Mouse (Mus musculus): Measurements from ENCODE around the gene Hira.
"Not testable (repeated sequence)": the region's sequence is repeated elsewhere in the genome, so short reads cannot be mapped to it uniquely, and the experiment has no call there.

Gene Hira

DNA sequence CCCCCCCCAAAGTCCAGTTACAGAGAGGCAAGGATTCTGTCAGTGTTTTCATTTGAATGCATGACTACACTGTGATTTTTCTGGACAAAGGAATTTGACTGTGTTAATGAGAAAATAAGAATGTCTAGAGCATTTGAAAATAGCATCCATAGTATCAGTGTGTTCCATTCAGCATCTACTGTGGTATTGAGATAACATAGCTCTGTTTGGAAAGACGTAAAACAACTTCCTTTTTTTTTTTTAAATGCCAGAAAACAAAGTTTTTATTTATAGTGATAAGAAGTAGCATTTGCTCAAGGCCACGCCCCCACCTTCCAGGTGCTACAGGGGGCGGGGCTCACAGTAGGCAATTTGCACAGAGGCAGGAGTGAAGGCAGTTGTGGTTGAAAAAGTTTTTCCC, 18.4 kb downstream of the Hira start:
- in situ Hi-C loops (cut with MboI; ENCODE audit: low pct_unique_long_range_greater_than_20kb in 1 of 2, low sequenced_read_pairs in 2 of 2, unreplicated experiment in 1 of 2), result no loop called here

DNA sequence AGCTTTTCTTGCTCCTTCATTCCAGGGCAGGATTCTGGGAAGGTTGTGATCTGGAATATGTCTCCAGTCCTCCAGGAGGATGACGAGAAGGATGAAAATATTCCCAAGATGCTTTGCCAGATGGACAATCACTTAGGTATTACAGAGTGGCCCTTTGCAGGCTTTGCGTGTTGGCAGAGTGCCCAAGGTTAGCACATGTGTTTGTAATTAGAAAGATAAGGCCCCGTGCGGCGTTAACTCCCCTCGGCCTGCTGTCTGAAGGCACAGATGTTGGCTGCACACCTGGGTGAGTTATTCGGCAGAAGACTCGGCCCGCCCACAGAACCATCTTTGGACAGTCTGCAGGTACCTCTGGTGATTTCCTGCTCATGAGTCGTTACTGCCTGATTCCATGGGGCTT, 19.6 kb downstream of the Hira start:
- in situ Hi-C loops (cut with MboI; ENCODE audit: low pct_unique_long_range_greater_than_20kb in 1 of 2, low sequenced_read_pairs in 2 of 2, unreplicated experiment in 1 of 2), result no loop called here

DNA sequence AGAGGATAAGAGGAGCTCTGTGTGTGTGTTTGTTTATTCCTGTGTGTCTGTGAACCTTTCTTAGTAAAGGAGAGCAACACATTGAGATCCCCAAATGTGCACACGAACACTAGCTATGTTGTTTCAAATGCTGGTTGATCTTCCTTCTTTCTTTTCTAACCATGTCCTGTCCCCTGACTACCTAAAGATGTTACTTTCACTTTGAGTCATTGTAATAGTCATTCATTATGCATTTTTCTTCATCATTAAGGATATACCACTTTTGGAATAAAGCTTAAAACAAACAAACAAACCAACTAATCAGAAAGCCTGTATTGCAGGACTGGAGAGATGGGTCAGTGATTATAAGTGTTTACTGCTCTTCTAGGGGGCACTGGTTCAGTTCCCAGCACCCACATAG, 28.8 kb downstream of the Hira start:
- in situ Hi-C loops (cut with MboI; ENCODE audit: low pct_unique_long_range_greater_than_20kb in 1 of 2, low sequenced_read_pairs in 2 of 2, unreplicated experiment in 1 of 2), result no loop called here

DNA sequence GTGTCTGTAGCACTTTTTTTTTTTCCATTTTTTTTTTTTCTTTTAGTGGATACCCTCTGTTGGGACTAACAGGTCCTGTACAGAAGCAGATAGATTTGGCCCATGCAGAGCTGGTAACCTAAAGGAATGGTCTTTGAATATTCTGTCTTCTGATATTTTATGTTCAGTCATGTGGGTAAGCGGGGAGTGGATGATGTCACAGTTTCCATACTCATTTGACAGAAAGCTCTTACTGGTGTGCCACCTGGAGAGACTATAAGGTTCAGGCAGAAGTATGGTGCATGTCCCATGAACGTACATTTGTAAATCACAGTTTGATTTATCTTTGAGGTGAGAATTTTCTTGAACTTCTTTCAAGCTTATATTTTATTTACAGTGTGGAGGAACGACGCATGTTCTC, 39.2 kb downstream of the Hira start:
- in situ Hi-C loops (cut with MboI; ENCODE audit: low pct_unique_long_range_greater_than_20kb in 1 of 2, low sequenced_read_pairs in 2 of 2, unreplicated experiment in 1 of 2), result no loop called here

DNA sequence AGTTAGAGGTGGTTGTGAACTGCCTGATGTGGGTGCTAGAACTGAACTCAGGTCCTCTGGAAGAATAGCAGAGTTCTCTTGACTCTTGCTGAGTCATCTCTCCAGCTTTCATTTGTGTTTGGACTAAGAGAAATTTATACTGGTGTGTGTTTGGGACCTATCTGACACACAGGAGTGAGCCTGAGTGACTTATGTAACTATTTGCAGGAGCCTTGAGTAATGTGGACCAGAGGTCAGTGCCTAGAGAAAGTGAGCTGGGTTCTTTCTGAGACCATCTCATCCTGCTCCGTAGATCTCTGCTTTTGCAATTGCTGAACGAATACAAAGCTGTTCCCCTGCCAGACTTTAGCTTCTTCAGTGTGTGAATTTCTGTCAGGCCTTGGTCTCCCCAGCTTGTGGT, 44.9 kb downstream of the Hira start:
- in situ Hi-C loops (cut with MboI; ENCODE audit: low pct_unique_long_range_greater_than_20kb in 1 of 2, low sequenced_read_pairs in 2 of 2, unreplicated experiment in 1 of 2), result no loop called here

DNA sequence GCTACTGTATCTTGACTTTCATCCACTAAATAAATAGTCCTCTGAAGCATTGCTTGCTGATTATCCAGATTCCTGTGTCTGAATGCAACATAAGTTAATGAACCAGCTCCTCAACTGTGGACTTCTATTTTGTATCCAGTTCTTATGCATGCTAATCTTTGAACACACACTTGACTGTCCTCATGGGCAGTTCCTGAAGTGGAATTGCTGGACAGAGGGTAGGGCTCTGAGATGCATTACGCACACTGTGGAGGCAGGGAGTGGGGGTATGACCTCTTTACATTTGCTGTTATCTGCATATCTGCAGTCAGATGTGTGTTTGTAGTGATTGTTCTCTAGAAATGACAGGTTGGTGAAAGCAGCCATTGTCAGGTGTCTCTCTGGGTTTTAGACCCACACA, 51.1 kb downstream of the Hira start:
- in situ Hi-C loops (cut with MboI; ENCODE audit: low pct_unique_long_range_greater_than_20kb in 1 of 2, low sequenced_read_pairs in 2 of 2, unreplicated experiment in 1 of 2), result no loop called here

DNA sequence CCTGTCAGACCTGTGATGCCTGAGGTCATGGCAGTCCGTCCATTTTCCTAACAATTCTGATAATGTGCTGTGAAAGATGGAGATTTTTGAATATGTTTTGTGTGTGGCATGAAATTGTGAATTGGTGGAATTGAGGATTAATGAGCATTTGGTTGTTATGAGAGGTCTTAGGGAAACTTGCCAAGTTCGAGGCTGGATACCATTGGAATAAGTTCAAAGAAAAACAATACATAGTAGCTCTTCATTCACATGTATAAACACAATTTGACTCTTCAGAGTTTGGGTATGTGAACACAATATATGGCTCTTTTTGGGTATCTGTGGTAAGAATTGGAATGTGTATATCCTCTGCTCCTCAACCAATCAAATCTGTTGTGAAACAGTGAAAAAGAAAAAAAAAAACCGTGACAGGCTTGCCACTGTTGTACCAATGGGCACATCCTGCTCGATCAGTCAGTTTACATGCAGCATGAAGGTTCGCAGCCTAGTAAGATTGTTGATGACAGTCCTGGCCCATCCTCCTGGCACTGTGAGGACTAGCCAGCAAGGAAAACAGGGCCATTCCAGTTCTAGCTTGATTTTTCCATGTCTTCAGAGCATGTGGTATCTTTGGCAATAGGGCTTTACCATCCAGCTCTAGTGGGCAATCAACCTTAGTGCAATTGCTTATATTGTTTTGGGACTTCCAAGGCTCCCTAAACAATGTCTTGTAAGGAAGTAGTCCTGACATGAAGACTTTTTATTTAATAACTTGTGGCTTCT, 61.7 kb downstream of the Hira start:
- in situ Hi-C loops (cut with MboI; ENCODE audit: low pct_unique_long_range_greater_than_20kb in 1 of 2, low sequenced_read_pairs in 2 of 2, unreplicated experiment in 1 of 2), result no loop called here

DNA sequence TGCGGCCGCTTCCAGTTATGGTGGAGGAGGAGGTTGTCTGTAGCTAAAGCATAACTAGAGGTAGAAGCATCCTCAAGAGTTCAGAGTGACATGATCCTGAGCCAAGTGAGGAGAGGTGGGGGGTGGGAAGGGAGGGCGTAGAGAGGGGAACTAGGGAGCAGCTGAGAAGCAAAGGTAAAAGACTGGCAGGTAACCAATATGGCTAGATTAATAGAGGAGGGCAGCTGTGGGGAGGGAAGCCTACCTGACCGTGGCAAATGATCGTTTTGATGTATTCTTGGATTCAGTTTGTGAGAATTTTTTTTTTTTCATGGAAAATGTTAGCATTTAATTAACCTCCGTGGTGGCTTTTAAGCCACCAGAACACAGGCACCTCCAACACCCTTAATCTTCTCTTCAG, 67.1 kb downstream of the Hira start:
- in situ Hi-C loops (cut with MboI; ENCODE audit: low pct_unique_long_range_greater_than_20kb in 1 of 2, low sequenced_read_pairs in 2 of 2, unreplicated experiment in 1 of 2), result no loop called here

DNA sequence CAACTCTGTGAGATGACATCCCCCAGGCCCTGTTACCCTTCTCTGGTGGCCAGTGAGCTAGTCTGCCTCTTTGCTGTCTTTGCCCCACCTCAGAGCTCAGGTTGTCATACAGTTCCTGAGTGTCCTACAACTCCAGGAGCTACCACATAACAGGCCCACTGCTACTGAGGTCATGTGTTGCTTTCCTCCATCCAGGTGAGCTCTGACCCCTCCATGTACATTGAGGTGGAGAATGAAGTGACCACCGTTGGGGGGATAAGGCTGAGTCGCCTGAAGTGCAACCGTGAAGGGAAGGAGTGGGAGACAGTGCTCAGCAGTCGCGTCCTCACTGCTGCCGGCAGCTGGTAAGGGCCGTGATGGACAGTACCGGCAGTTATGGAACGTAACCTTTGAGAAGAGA, 72.1 kb downstream of the Hira start:
- in situ Hi-C loops (cut with MboI; ENCODE audit: low pct_unique_long_range_greater_than_20kb in 1 of 2, low sequenced_read_pairs in 2 of 2, unreplicated experiment in 1 of 2), result no loop called here

DNA sequence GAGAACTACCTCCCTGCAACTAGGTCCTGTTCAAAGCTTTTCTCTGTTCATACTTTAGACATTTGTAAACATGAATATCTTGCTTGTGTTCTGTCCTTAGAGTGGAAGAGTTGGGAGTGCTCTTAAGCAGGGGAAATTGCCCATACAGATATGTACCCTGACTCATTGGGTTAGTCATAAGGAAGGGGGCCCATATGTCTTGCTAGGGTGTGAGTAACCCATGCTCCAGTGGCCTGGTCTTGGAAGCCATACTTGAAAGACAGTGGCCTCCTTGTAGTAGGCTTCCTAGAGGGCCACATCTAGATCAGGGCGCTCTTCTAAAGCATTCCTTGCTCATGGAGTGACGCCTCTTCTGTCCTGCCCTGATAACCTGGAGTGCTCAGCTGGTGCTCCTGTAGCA, 73.5 kb downstream of the Hira start:
- in situ Hi-C loops (cut with MboI; ENCODE audit: low pct_unique_long_range_greater_than_20kb in 1 of 2, low sequenced_read_pairs in 2 of 2, unreplicated experiment in 1 of 2), result no loop called here

DNA sequence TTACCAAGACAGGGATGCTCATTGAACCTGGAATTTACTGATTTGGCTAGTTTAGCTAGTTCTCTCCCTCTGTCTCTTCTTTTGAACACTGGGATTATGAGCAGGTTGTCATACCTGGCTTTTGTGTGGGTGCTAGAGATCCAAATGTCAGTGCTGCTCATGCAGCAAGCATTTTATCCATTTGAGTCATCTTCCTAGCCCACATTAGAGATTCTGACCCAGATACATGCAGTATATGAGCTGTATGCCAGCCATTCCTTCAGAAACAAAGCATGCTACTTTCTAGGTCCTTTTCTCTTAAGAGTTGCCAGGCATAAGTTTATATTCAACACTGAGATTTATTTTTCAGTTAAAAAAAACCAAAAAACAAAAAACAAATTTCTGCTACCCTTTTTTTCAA, 76.0 kb downstream of the Hira start:
- in situ Hi-C loops (cut with MboI; ENCODE audit: low pct_unique_long_range_greater_than_20kb in 1 of 2, low sequenced_read_pairs in 2 of 2, unreplicated experiment in 1 of 2), result no loop called here

DNA sequence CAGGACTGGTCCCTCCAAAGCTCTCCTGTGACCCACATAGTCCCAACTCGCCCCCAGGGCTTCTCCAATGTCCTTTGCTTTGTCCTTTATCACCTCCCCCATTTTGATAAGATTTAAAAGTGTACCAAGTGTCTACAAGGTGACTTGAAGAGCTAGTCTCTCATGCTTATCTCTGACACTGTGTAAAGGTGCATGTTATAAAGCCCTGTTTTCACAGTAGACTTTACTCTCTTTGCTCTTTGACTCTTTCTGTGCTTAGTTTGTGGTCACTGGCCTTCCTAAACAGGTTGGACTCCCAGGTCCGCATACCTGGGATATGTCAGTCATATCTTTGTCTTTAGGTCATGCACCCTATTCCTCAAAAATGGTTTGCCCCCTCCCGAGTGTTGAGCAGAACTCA, 78.2 kb downstream of the Hira start:
- in situ Hi-C loops (cut with MboI; ENCODE audit: low pct_unique_long_range_greater_than_20kb in 1 of 2, low sequenced_read_pairs in 2 of 2, unreplicated experiment in 1 of 2), result no loop called here

DNA sequence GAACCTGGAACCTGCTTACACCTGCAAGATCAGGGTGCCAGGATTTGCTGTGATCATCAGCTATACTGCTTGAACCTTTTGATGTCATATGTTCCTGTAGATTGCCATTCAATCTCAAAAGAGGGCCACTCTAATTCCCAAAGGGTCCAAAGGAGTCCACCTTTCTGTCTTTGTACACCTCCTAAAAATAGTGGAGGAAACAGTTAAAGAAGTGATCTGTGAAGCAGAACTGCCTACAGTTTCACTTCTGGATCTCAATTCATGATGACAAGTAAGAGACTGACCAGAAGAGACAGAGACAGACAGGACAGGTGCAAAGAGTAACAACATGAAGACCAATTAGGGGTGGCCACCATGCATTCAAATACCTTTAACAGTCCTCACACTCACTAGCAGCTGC, 86.6 kb downstream of the Hira start:
- in situ Hi-C loops (cut with MboI; ENCODE audit: low pct_unique_long_range_greater_than_20kb in 1 of 2, low sequenced_read_pairs in 2 of 2, unreplicated experiment in 1 of 2), result no loop called here

DNA sequence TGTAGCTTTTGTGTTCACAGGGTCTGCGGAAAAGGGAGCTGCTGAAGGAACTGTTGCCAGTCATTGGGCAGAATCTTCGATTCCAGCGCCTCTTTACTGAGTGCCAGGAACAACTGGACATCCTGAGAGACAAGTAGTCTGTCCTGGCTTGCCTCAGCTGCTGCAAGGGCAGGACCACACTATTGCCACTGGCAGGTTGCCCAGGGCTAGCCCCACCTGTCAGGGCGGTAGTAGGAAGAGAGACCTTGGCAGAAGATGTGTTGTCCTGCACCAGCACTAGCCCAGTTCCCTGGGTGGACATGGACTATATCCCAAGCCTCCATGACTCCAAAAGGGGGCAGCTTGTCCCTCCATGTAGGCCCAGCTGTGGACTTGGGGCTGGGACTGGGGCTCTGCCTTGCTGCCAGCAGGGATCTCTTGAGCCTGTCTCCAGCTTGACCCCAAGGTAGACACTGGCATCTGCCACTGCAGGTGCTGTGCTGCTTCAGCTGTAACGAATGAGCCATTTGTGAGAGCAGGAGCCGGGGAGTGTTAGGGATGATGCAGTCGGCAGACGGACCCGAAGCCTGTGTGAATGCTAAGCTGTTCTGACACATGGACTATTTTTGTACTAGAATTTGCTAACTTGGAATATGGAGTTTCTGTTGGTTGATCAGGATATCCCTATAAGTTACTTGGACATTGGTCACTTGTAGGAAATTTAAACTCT, 92.7 kb downstream of the Hira start:
- in situ Hi-C loops (cut with MboI; ENCODE audit: low pct_unique_long_range_greater_than_20kb in 1 of 2, low sequenced_read_pairs in 2 of 2, unreplicated experiment in 1 of 2), result no loop called here

DNA sequence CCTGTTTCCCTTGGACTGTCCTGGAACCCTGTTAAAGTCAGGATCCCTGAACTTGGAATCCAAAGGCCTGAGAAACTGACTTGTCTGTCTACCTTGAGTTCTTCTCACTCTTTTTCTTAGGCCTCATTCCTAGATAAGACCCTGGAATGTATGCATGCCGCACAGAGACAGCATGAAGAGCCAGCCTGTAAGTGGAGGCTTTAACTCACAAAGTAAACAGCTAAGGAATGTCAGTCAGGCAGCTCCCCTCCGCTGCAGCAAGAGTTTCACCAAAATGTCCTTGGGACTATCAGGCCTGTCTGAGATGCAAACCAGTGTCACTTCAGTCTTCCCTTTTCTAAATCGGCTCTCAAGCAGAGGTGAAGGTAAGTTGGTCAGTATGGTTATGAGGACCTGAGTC, 94.0 kb downstream of the Hira start:
- in situ Hi-C loops (cut with MboI; ENCODE audit: low pct_unique_long_range_greater_than_20kb in 1 of 2, low sequenced_read_pairs in 2 of 2, unreplicated experiment in 1 of 2), result no loop called here

DNA sequence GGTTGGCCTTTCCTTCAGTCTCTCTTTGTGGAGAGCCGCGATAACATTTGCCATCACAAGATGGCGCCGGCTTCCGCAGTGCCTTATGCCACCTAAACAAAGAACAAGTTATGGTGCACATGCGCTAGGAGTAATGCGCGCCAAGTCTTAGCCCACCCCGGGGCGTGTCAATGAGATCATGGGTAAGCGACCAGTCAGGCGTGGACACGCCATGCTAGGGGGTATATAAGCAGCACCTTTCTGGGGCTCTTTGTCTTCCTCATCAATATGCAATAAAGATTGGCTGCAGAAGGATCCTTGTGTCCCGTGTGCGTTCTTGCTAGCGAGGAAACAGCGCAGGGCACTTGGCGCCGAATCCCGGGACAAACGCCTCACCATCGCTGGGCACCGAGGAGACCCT, 98.8 kb downstream of the Hira start:
- in situ Hi-C loops (cut with MboI; ENCODE audit: low pct_unique_long_range_greater_than_20kb in 1 of 2, low sequenced_read_pairs in 2 of 2, unreplicated experiment in 1 of 2), result not testable (repeated sequence)

DNA sequence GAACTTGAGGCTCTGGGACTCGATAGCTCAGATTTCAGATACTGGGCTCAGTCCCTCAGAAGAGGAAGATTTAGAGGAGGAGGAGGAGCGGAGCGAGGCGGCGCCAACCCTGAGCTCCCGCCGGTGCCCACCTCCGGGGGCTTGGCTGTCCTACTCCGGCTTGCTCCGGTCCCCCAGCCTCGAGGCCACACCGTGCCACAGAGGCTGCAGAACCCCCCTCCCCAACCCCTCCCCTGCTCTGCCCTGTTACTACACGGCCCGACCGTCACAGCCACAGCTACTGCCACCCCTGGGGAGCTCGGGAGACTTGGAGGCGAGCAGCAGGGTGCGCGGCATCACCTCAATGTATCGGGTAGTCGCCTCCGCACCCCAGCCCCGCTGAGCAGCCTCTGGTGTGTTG, 99.5 kb downstream of the Hira start:
- in situ Hi-C loops (cut with MboI; ENCODE audit: low pct_unique_long_range_greater_than_20kb in 1 of 2, low sequenced_read_pairs in 2 of 2, unreplicated experiment in 1 of 2), result no loop called here

DNA sequence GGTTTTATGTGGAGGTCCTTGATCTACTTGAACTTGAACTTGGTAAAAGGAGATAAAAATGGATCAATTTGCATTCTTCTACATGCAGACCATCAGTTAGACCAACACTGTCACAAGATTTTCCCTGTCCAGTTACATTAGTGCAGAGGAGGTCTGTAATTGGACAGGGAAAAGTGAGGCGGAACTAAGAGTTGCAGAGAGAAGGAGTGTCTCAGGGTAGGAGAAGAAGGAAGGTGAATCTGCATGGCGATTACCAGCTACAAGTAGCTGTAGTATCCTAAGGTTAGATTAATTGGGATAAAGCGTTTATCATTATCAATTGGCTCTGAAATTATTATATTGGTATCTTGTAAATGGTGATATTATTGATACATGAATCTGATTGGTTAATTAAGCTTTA, 109.5 kb downstream of the Hira start:
- in situ Hi-C loops (cut with MboI; ENCODE audit: low pct_unique_long_range_greater_than_20kb in 1 of 2, low sequenced_read_pairs in 2 of 2, unreplicated experiment in 1 of 2), result no loop called here

DNA sequence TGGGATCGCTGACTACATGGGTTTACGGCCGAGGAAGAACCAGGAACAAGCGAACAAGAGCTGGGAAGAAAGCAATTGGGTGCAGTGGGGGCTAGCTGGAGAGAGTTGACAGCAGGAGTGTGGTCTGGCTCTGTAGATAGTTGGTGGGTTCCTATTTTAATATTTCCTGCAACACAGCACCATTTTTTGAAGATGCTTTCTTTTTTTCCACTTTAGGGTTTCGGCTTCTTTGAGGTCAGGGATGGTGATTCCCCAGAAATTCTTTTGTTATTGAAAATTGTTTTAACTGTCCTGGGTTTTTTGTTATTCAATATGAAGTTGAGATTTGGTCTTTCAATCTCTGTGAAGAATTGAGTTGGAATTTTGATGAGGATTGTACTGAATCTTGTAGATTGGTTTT, 110.0 kb downstream of the Hira start:
- in situ Hi-C loops (cut with MboI; ENCODE audit: low pct_unique_long_range_greater_than_20kb in 1 of 2, low sequenced_read_pairs in 2 of 2, unreplicated experiment in 1 of 2), result no loop called here
